Mouse (Mus musculus): ENCODE measurements around the gene Ciz1. TPM values are rescaled to one million over a fixed set of nuclear protein-coding genes. Genes with fewer than 3 reads are reported as not detected.

Ciz1 gene
- polyA plus RNA-seq, 1 experiment from 2014 or later: 44.7 TPM

GRCm38 (mm10) chr2:32349625-32350255 lies 2.4 kb upstream of the Ciz1 start:
- H3K9ac ChIP-seq (replicated peaks; ENCODE audit: low read depth, low read length): no peak overlapping the region
- H3K27ac ChIP-seq (ENCODE audit: low read length): no peak overlapping the region
- WGBS: 49% methylated on average over 8 of the region's 8 CpGs
- H3K9me3 ChIP-seq (ENCODE audit: control insufficient read depth, low read depth, low read length): no peaks in the 10 kb centered on the region
- no peaks in the 10 kb centered on the region for H3K27me3 ChIP-seq (ENCODE audit: control insufficient read depth, insufficient read depth, low read length)
- no peak for ATAC-seq (ENCODE audit: insufficient number of reproducible peaks, insufficient read depth, low FRiP score, low read depth)
- H3K4me1 ChIP-seq (ENCODE audit: control insufficient read depth, insufficient read depth, low read length): peaks cover 13% of the 10 kb centered on the region; the same call in 1 of the 2 replicates
- H3K4me3 ChIP-seq (ENCODE audit: low read depth, low read length): no peak overlapping the region
- no peak overlapping the region for H3K4me2 ChIP-seq (replicated peaks; ENCODE audit: low read depth, low read length)
- H3K36me3 ChIP-seq (ENCODE audit: control insufficient read depth, insufficient read depth, low read length): no peaks in the 10 kb centered on the region; the same call in 1 of the 2 replicates

- Histone ChIP-seq H3K4me1 (ENCODE audit: control insufficient read depth, insufficient read depth, low read length) (peaks cover 13% of the 10 kb centered on the region; the same call in 1 of the 2 replicates), H3K9ac (replicated peaks; ENCODE audit: low read depth, low read length) (no peak overlapping the region), H3K4me2 (replicated peaks; ENCODE audit: low read depth, low read length) (no peak overlapping the region), H3K27ac (ENCODE audit: low read length) (no peak overlapping the region), H3K9me3 (ENCODE audit: control insufficient read depth, low read depth, low read length) (no peaks in the 10 kb centered on the region), H3K27me3 (ENCODE audit: control insufficient read depth, insufficient read depth, low read length) (no peaks in the 10 kb centered on the region), H3K36me3 (ENCODE audit: control insufficient read depth, insufficient read depth, low read length) (no peaks in the 10 kb centered on the region), H3K4me3 (ENCODE audit: low read depth, low read length) (no peak overlapping the region)
- no peak for ATAC-seq (ENCODE audit: insufficient number of reproducible peaks, insufficient read depth, low FRiP score, low read depth)
- WGBS: 52% methylated on average over 13 of the region's 13 CpGs
Observed at GRCm38 (mm10) chr2:32350471-32351051, 1.6 kb upstream of the Ciz1 start.

- Histone ChIP-seq H3K27me3 (ENCODE audit: control insufficient read depth, insufficient read depth, low read length) (no peaks in the 10 kb centered on the region), H3K4me2 (replicated peaks; ENCODE audit: low read depth, low read length) (peak overlapping the region; percentile 87), H3K27ac (ENCODE audit: low read length) (no peak overlapping the region), H3K9ac (replicated peaks; ENCODE audit: low read depth, low read length) (0 out of 2 replicates have a peak overlapping the region, but pooled peaks have one; percentile 51), H3K4me3 (ENCODE audit: low read depth, low read length) (peak overlapping the region; percentile 69), H3K36me3 (ENCODE audit: control insufficient read depth, insufficient read depth, low read length) (no peaks in the 10 kb centered on the region), H3K4me1 (ENCODE audit: control insufficient read depth, insufficient read depth, low read length) (peaks cover 13% of the 10 kb centered on the region; the same call in 1 of the 2 replicates), H3K9me3 (ENCODE audit: control insufficient read depth, low read depth, low read length) (no peaks in the 10 kb centered on the region)
- WGBS: 49% methylated on average over 9 of the region's 9 CpGs
- ATAC-seq (ENCODE audit: insufficient number of reproducible peaks, insufficient read depth, low FRiP score, low read depth): no peak
Observed at GRCm38 (mm10) chr2:32351471-32351961, 611 bp upstream of the Ciz1 start.

GRCm38 (mm10) chr2:32353007-32353542 lies 948 bp downstream of the Ciz1 start, which contains the start of gene Dnm1:
Gene Dnm1, minus strand, starts transcription at chr2:32353338.
- WGBS: under 1% methylated on average over 63 of the region's 63 CpGs
- H3K9ac ChIP-seq (replicated peaks; ENCODE audit: low read depth, low read length): peak within 1 kb of the TSS; percentile 51

GRCm38 (mm10) chr2:32353836-32354235 lies 1.7 kb downstream of the Ciz1 start:
- H3K9ac ChIP-seq (replicated peaks; ENCODE audit: low read depth, low read length): no peak overlapping the region

More at GRCm38 (mm10) chr2:32353007-32353542, 948 bp downstream of the Ciz1 start, which contains the start of gene Dnm1:
- Histone ChIP-seq H3K4me2 (replicated peaks; ENCODE audit: low read depth, low read length) (peak within 1 kb of the TSS; percentile 87), H3K36me3 (ENCODE audit: control insufficient read depth, insufficient read depth, low read length) (no peaks in the 10 kb centered on the region), H3K27me3 (ENCODE audit: control insufficient read depth, insufficient read depth, low read length) (no peaks in the 10 kb centered on the region), H3K4me3 (ENCODE audit: low read depth, low read length) (peak within 1 kb of the TSS; percentile 69), H3K27ac (ENCODE audit: low read length) (peak within 1 kb of the TSS; percentile 48; the same call in 1 of the 2 replicates), H3K4me1 (ENCODE audit: control insufficient read depth, insufficient read depth, low read length) (peaks cover 13% of the 10 kb centered on the region; the same call in 1 of the 2 replicates), H3K9me3 (ENCODE audit: control insufficient read depth, low read depth, low read length) (no peaks in the 10 kb centered on the region)
- ATAC-seq (ENCODE audit: insufficient number of reproducible peaks, insufficient read depth, low FRiP score, low read depth): peak; percentile 69

GRCm38 (mm10) chr2:32354336-32354895 lies 2.3 kb downstream of the Ciz1 start:
- Histone ChIP-seq H3K9me3 (ENCODE audit: control insufficient read depth, low read depth, low read length) (no peaks in the 10 kb centered on the region), H3K27ac (ENCODE audit: low read length) (no peak overlapping the region), H3K27me3 (ENCODE audit: control insufficient read depth, insufficient read depth, low read length) (no peaks in the 10 kb centered on the region), H3K4me2 (replicated peaks; ENCODE audit: low read depth, low read length) (no peak overlapping the region), H3K4me1 (ENCODE audit: control insufficient read depth, insufficient read depth, low read length) (peaks cover 13% of the 10 kb centered on the region; the same call in 1 of the 2 replicates), H3K4me3 (ENCODE audit: low read depth, low read length) (no peak overlapping the region), H3K36me3 (ENCODE audit: control insufficient read depth, insufficient read depth, low read length) (no peaks in the 10 kb centered on the region), H3K9ac (replicated peaks; ENCODE audit: low read depth, low read length) (no peak overlapping the region)
- 65% methylated on average over 3 of the region's 3 CpGs for WGBS
- no peak for ATAC-seq (ENCODE audit: insufficient number of reproducible peaks, insufficient read depth, low FRiP score, low read depth)

More at GRCm38 (mm10) chr2:32353836-32354235, 1.7 kb downstream of the Ciz1 start:
- H3K36me3 ChIP-seq (ENCODE audit: control insufficient read depth, insufficient read depth, low read length): no peaks in the 10 kb centered on the region
- H3K4me1 ChIP-seq (ENCODE audit: control insufficient read depth, insufficient read depth, low read length): peaks cover 13% of the 10 kb centered on the region; the same call in 1 of the 2 replicates
- whole genome bisulfite sequencing: 37% methylated on average over 6 of the region's 6 CpGs
- 0 out of 2 replicates have a peak overlapping the region, but pooled peaks have one; percentile 69 for H3K4me3 ChIP-seq (ENCODE audit: low read depth, low read length)
- no peak for ATAC-seq (ENCODE audit: insufficient number of reproducible peaks, insufficient read depth, low FRiP score, low read depth)
- no peaks in the 10 kb centered on the region for H3K9me3 ChIP-seq (ENCODE audit: control insufficient read depth, low read depth, low read length)
- peak overlapping the region; percentile 87 for H3K4me2 ChIP-seq (replicated peaks; ENCODE audit: low read depth, low read length)
- H3K27ac ChIP-seq (ENCODE audit: low read length): 0 out of 2 replicates have a peak overlapping the region, but pooled peaks have one; percentile 48
- H3K27me3 ChIP-seq (ENCODE audit: control insufficient read depth, insufficient read depth, low read length): no peaks in the 10 kb centered on the region

GRCm38 (mm10) chr2:32356216-32356615 lies 4.1 kb downstream of the Ciz1 start:
- Histone ChIP-seq H3K9ac (replicated peaks; ENCODE audit: low read depth, low read length) (no peak overlapping the region), H3K27me3 (ENCODE audit: control insufficient read depth, insufficient read depth, low read length) (no peaks in the 10 kb centered on the region), H3K4me3 (ENCODE audit: low read depth, low read length) (no peak overlapping the region), H3K4me2 (replicated peaks; ENCODE audit: low read depth, low read length) (no peak overlapping the region), H3K9me3 (ENCODE audit: control insufficient read depth, low read depth, low read length) (no peaks in the 10 kb centered on the region), H3K36me3 (ENCODE audit: control insufficient read depth, insufficient read depth, low read length) (no peaks in the 10 kb centered on the region), H3K4me1 (ENCODE audit: control insufficient read depth, insufficient read depth, low read length) (peaks cover 10% of the 10 kb centered on the region), H3K27ac (ENCODE audit: low read length) (no peak overlapping the region)
- ATAC-seq (ENCODE audit: insufficient number of reproducible peaks, insufficient read depth, low FRiP score, low read depth): no peak
- 62% methylated on average over 10 of the region's 10 CpGs for WGBS

GRCm38 (mm10) chr2:32357710-32358109 lies 5.6 kb downstream of the Ciz1 start:
- Histone ChIP-seq H3K27ac (ENCODE audit: low read length) (no peak overlapping the region), H3K4me1 (ENCODE audit: control insufficient read depth, insufficient read depth, low read length) (peaks cover 10% of the 10 kb centered on the region; the same call in 1 of the 2 replicates), H3K9ac (replicated peaks; ENCODE audit: low read depth, low read length) (no peak overlapping the region), H3K4me3 (ENCODE audit: low read depth, low read length) (no peak overlapping the region), H3K27me3 (ENCODE audit: control insufficient read depth, insufficient read depth, low read length) (no peaks in the 10 kb centered on the region), H3K9me3 (ENCODE audit: control insufficient read depth, low read depth, low read length) (no peaks in the 10 kb centered on the region), H3K36me3 (ENCODE audit: control insufficient read depth, insufficient read depth, low read length) (no peaks in the 10 kb centered on the region), H3K4me2 (replicated peaks; ENCODE audit: low read depth, low read length) (no peak overlapping the region)
- 67% methylated on average over 3 of the region's 3 CpGs for WGBS
- no peak for ATAC-seq (ENCODE audit: insufficient number of reproducible peaks, insufficient read depth, low FRiP score, low read depth)
